Mouse (Mus musculus): ENCODE measurements at regions not wholly inside any gene's neighbourhood (a gene's known extent, or its start where the extent isn't known, plus 50 kb on each side); places are given as distances from the start of the nearest gene placed in this dataset.

GRCm38 (mm10) chr1:51668881-51669280 is 190.7 kb upstream of the Nabp1 start:
- Histone ChIP-seq H3K27me3 (ENCODE audit: insufficient read depth, low read length) (peaks cover 2% of the 10 kb centered on the region; the same call in 1 of the 2 replicates), H3K9me3 (ENCODE audit: low read length) (peaks cover 15% of the 10 kb centered on the region), H3K36me3 (ENCODE audit: insufficient read depth, low read length) (no peaks in the 10 kb centered on the region), H3K4me1 (replicated peaks; ENCODE audit: low read depth, low read length) (no peaks in the 10 kb centered on the region), H3K4me3 (replicated peaks; ENCODE audit: low read length) (no peak overlapping the region)
- TF ChIP-seq NANOG (IDR thresholded peaks at IDR 0.05; ENCODE audit: borderline replicate concordance, low read length) (no peak), CTCF (conservative IDR thresholded peaks at IDR 0.05; ENCODE audit: low read length) (no peak), POU5F1 (IDR thresholded peaks at IDR 0.05; ENCODE audit: borderline replicate concordance, low read length) (no peak)

- Histone ChIP-seq H3K4me1 (replicated peaks; ENCODE audit: low read depth, low read length) (no peaks in the 10 kb centered on the region), H3K9me3 (ENCODE audit: low read length) (no peaks in the 10 kb centered on the region), H3K36me3 (ENCODE audit: insufficient read depth, low read length) (no peaks in the 10 kb centered on the region), H3K4me3 (replicated peaks; ENCODE audit: low read length) (no peak overlapping the region), H3K27me3 (ENCODE audit: insufficient read depth, low read length) (no peaks in the 10 kb centered on the region)
- TF ChIP-seq POU5F1 (IDR thresholded peaks at IDR 0.05; ENCODE audit: borderline replicate concordance, low read length) (no peak), CTCF (conservative IDR thresholded peaks at IDR 0.05; ENCODE audit: low read length) (no peak)
Observed at GRCm38 (mm10) chr1:51660531-51660930, 182.3 kb upstream of the Nabp1 start.

GRCm38 (mm10) chr1:51657203-51657602 is 179.0 kb upstream of the Nabp1 start:
- Histone ChIP-seq H3K9me3 (ENCODE audit: low read length) (no peaks in the 10 kb centered on the region), H3K36me3 (ENCODE audit: insufficient read depth, low read length) (no peaks in the 10 kb centered on the region), H3K4me1 (replicated peaks; ENCODE audit: low read depth, low read length) (no peaks in the 10 kb centered on the region), H3K4me3 (replicated peaks; ENCODE audit: low read length) (no peak overlapping the region), H3K27me3 (ENCODE audit: insufficient read depth, low read length) (no peaks in the 10 kb centered on the region)
- TF ChIP-seq NANOG (IDR thresholded peaks at IDR 0.05; ENCODE audit: borderline replicate concordance, low read length) (no peak), POU5F1 (IDR thresholded peaks at IDR 0.05; ENCODE audit: borderline replicate concordance, low read length) (no peak), CTCF (conservative IDR thresholded peaks at IDR 0.05; ENCODE audit: low read length) (no peak)

- Histone ChIP-seq H3K4me1 (replicated peaks; ENCODE audit: low read depth, low read length) (peaks cover 6% of the 10 kb centered on the region; the same call in 1 of the 2 replicates), H3K4me3 (replicated peaks; ENCODE audit: low read length) (no peak overlapping the region), H3K27me3 (ENCODE audit: insufficient read depth, low read length) (no peaks in the 10 kb centered on the region), H3K36me3 (ENCODE audit: insufficient read depth, low read length) (no peaks in the 10 kb centered on the region), H3K9me3 (ENCODE audit: low read length) (no peaks in the 10 kb centered on the region)
- TF ChIP-seq NANOG (IDR thresholded peaks at IDR 0.05; ENCODE audit: borderline replicate concordance, low read length) (no peak), CTCF (conservative IDR thresholded peaks at IDR 0.05; ENCODE audit: low read length) (no peak), POU5F1 (IDR thresholded peaks at IDR 0.05; ENCODE audit: borderline replicate concordance, low read length) (no peak)
Observed at GRCm38 (mm10) chr1:51650653-51650995, 172.4 kb upstream of the Nabp1 start.

- H3K9me3 ChIP-seq (ENCODE audit: low read length), result no peaks in the 10 kb centered on the region
- no peaks in the 10 kb centered on the region for H3K36me3 ChIP-seq (ENCODE audit: insufficient read depth, low read length)
- H3K4me1 ChIP-seq (replicated peaks; ENCODE audit: low read depth, low read length), result peaks cover 6% of the 10 kb centered on the region; the same call in 1 of the 2 replicates
- no peak overlapping the region for H3K4me3 ChIP-seq (replicated peaks; ENCODE audit: low read length)
- TF ChIP-seq CTCF (conservative IDR thresholded peaks at IDR 0.05; ENCODE audit: low read length), result no peak
- no peak for TF ChIP-seq NANOG (IDR thresholded peaks at IDR 0.05; ENCODE audit: borderline replicate concordance, low read length)
- H3K27me3 ChIP-seq (ENCODE audit: insufficient read depth, low read length), result no peaks in the 10 kb centered on the region
Observed at GRCm38 (mm10) chr1:51649963-51650652, 171.9 kb upstream of the Nabp1 start.

GRCm38 (mm10) chr1:51647955-51648354 is 169.7 kb upstream of the Nabp1 start:
- Histone ChIP-seq H3K9me3 (ENCODE audit: low read length) (no peaks in the 10 kb centered on the region), H3K27me3 (ENCODE audit: insufficient read depth, low read length) (no peaks in the 10 kb centered on the region), H3K36me3 (ENCODE audit: insufficient read depth, low read length) (no peaks in the 10 kb centered on the region), H3K4me1 (replicated peaks; ENCODE audit: low read depth, low read length) (peaks cover 6% of the 10 kb centered on the region; the same call in 1 of the 2 replicates), H3K4me3 (replicated peaks; ENCODE audit: low read length) (no peak overlapping the region)
- no peak for TF ChIP-seq NANOG (IDR thresholded peaks at IDR 0.05; ENCODE audit: borderline replicate concordance, low read length)
- no peak for TF ChIP-seq CTCF (conservative IDR thresholded peaks at IDR 0.05; ENCODE audit: low read length)
- no peak for TF ChIP-seq POU5F1 (IDR thresholded peaks at IDR 0.05; ENCODE audit: borderline replicate concordance, low read length)

- no peak for TF ChIP-seq NANOG (IDR thresholded peaks at IDR 0.05; ENCODE audit: borderline replicate concordance, low read length)
- peak; percentile 86 for TF ChIP-seq CTCF (conservative IDR thresholded peaks at IDR 0.05; ENCODE audit: low read length)
- Histone ChIP-seq H3K36me3 (ENCODE audit: insufficient read depth, low read length) (no peaks in the 10 kb centered on the region), H3K9me3 (ENCODE audit: low read length) (no peaks in the 10 kb centered on the region), H3K4me3 (replicated peaks; ENCODE audit: low read length) (no peak overlapping the region), H3K4me1 (replicated peaks; ENCODE audit: low read depth, low read length) (peaks cover 6% of the 10 kb centered on the region; the same call in 1 of the 2 replicates), H3K27me3 (ENCODE audit: insufficient read depth, low read length) (no peaks in the 10 kb centered on the region)
Observed at GRCm38 (mm10) chr1:51644399-51644798, 166.2 kb upstream of the Nabp1 start.

GRCm38 (mm10) chr1:51643640-51644039 is 165.4 kb upstream of the Nabp1 start:
- H3K36me3 ChIP-seq (ENCODE audit: insufficient read depth, low read length), result no peaks in the 10 kb centered on the region
- H3K4me1 ChIP-seq (replicated peaks; ENCODE audit: low read depth, low read length), result peaks cover 6% of the 10 kb centered on the region; the same call in 1 of the 2 replicates
- H3K9me3 ChIP-seq (ENCODE audit: low read length), result no peaks in the 10 kb centered on the region
- TF ChIP-seq CTCF (conservative IDR thresholded peaks at IDR 0.05; ENCODE audit: low read length) (no peak), POU5F1 (IDR thresholded peaks at IDR 0.05; ENCODE audit: borderline replicate concordance, low read length) (no peak), NANOG (IDR thresholded peaks at IDR 0.05; ENCODE audit: borderline replicate concordance, low read length) (no peak)
- H3K4me3 ChIP-seq (replicated peaks; ENCODE audit: low read length), result no peak overlapping the region
- no peaks in the 10 kb centered on the region for H3K27me3 ChIP-seq (ENCODE audit: insufficient read depth, low read length)

Measured in E14TG2a.4 (cell line).